Mouse (Mus musculus) ovary, postnatal 36 days (tissue): ENCODE data around the gene Dpf2.

Source experiments
- DNase-seq: peaks from one replicate; pipeline ENCODE4 v3.0.0; 2022; ENCODE audit warnings: low spot score, mixed read lengths

The Dpf2 gene

GRCm38 (mm10) chr19:5863776-5864175 lies 49.0 kb downstream of the Dpf2 start:
- no peak for DNase-seq

DNA sequence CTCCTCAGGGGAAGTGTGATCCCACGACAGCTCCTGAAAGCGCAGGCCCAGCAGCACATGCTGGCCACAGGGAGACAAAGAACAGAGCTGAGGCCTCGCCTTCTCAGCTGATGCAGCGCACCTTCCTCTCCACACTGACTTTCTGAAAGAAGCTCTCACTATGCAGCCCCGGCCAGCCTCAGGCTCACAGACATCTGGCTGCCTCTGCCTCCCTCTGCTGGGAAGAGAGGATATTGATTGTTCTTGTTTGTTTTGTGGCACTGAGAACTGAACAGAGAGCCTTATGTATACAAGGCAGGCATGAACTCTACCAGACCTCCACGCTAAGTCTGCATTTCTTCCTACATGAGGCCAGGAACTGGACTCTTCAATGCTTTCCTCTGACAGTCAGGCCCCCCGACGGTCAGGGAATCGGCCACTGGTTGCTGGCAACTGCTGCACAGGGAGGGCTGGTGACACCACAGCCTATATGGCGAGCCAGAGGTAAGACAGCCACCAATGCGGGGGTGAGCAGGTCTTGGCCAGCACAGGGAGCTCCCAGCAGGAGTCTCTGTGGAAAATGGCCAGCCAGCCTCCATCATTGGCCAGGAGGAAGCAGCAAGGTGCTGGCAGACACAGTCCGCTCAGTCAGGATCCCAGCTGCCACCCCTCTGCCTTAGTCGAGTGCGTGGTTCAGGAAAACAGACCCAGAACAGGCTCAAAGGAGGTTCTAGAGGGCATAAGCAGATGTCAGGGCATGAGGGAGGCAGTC lies 50.3 kb downstream of the Dpf2 start:
- no peak for DNase-seq

DNA sequence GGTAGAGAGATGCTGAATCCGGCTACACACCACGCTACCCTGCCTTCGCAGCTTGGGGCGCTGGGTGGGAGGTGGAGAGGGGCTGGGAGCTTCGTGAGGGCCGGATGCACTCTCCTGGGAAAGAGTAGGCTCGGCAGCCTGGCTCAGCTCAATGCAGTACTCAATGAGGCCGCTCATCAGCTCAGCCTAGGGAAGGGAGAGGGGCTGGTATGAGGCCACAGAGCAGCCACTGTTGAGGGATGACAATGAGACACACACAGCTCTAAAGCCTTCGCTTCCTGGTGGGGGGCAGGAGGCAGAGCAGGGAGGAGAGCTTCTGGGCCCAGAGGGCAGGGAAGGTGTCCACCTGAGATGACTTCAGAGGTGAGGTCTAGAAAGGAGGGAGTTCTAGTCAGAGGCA lies 56.2 kb downstream of the Dpf2 start:
- DNase-seq = no peak

GRCm38 (mm10) chr19:5852035-5852722 lies 60.6 kb downstream of the Dpf2 start:
- DNase-seq = no peak

GRCm38 (mm10) chr19:5851481-5851971 lies 61.3 kb downstream of the Dpf2 start:
- no peak for DNase-seq

DNA sequence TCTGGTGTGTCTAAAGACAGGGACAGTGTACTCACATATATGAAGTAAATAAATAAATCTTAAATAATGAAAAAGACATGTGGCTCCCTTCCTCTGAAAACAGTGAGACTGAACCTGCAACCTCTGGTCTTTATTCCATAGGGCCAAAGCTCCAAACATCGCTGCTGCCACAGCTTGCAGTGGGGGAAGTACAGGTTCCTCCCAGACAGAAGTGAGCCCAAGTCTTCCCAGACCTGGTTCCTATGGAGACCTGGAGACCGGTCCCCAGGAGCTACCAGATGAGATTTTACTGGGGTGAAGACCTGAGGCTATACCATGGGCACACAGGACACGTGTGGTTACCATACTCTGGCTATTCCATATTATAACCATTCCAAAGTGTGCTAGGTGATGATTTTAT lies 62.0 kb downstream of the Dpf2 start:
- DNase-seq = no peak

DNA sequence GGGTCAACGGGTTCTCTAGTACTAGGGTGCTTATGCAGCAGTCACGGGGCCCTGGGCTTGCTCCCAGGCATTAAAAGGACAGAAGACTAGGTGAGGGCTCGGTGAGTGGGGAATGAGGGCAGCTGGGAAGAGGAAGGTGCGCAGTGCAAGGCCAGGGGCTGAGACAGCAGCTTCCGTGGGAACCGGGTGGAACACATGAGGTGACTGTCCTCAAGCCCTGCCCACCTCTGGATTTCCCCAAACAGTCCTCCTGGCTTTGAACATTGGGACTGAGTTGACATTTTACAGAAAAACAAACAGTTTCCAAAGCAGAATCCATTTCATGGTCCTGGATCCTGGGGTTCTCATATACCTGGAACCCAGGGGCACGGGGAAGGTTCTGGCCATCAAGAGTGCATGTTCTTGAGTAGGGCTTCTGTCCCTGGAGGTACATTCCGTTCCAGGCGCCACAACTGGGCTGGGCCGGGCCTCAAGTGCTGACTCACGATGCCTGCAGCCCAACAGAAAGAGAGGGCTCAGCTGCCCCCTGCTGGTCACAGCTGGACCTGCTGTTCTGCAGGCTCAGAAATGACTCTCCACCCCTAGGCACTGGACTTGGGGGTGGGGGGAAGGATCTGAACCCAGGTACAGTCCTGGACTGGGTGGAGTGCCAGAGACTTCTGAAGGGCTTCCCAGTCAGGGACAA lies 62.8 kb downstream of the Dpf2 start:
- DNase-seq = peak; percentile 91

DNA sequence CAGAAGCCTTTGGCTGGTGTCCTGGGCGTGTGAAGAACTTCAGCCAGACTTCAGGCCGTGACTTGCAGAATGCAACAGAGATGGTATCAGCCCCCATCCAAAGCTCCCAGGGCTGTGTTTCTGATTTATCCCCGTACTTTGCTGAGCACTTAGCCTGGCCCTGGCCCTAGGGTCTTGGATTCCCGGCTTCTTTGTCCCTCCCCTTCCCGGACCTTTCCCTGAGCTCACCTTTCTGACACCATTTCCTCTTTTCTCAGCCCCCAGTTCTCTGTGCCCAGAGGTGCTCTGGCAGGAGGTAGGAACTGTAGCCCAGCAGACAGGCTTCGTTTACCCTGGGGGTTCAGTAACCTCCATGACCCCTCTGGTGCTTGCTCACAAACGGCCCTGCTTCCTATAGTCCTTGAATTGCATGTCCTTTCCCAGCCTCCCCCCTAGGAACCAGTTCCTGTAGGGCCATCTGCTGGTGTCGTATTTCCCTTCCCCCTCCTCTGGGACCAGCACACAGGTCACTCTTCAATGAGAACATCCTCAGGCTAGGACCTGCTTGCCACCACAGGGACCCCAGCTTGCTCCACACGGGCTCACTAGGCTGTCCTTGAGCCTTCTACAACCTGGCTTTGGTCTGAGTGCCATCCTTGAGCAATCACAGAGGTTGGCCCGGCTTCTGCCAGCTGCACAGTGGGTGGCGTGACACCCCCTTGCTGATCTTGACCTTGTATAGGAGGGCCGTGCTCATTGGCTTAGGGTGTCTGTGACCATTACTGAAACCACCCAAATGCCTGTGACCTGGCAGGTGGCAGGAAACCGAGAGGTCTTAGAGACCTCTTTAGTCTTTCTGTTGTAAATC lies 63.8 kb downstream of the Dpf2 start:
- DNase-seq = peak; percentile 53

DNA sequence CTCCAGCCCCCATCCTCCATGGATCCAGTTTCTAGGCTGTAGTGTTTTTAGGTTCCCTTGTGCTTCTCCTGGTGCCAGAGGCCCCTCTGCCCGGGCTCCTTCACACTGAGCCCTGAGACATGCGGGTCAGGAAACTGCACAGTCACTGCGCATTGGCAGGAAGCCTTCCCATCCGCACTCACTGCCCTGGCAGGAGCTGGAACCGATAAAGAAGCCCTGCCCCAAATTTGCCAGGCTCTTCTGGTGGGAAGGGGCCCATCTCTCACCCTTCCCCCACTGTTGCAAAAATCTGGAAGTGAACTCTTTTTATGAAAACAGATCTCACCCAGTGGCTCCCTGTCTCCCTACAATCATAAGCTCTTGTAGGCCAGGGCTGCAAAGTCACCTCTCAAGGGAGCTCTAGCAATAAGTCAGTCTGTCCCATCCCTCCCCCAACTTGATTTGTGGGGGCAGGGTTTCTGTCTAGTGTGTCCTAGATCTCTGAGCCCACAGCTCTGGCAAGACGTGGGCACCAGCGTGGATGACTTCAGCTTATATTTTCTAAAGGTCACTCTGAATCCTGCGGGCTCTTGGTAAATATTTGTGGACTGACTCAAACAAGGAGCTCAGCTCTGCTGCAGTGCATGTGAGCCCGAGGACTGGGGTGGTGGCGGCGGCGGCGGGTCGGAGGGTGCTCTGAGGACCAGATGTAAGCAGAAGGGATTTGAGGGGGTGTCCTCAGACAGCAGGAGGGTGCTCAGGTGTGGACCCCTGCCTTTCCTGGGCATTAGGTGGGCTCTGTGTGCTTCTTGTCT lies 64.6 kb downstream of the Dpf2 start:
- peak; percentile 63 for DNase-seq

GRCm38 (mm10) chr19:5847306-5847796 lies 65.5 kb downstream of the Dpf2 start:
- no peak for DNase-seq

DNA sequence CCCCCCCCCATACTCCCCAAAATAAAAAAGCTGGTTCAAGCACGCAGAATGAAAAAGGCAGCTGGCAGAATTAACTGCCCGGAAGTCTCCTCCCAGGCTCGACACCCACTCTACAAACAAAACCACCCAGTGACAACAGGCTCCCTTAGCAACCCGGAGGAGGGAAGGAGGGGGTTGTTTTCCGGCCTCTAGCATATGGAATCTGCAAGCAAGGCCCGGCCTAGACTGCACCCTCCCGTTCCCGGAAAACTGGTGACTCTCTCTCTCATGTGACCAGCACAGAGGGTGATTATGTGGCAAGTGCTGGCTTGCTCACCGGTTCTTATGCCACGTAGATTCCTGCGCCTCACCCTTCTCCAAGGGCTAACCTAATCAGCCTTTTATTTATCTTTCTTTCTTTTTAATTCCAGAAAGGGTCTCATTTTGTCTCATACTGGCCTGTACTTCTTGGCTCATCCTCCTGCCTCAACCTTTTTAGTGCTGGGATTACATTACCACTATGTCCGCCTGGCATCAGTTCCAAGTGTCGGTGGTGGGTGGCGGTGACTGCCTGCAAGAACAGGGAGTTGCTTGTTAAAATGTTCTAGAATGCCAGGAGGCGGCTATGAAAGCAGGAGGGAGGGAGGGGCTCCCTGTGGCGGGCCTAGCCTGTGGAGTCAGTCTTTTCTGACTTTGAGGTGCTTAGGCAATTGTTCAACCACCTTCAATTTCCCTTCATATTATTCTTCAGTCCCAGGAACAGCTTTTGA lies 66.1 kb downstream of the Dpf2 start:
- peak; percentile 76 for DNase-seq
